Mouse (Mus musculus) cerebellum, adult 9-10 months (tissue): ENCODE data around the gene Tgfb1i1.

ENCODE experiments used
- DNase-seq: peaks from one replicate; pipeline ENCODE4 v3.0.0; 2022

Tgfb1i1 gene

DNA sequence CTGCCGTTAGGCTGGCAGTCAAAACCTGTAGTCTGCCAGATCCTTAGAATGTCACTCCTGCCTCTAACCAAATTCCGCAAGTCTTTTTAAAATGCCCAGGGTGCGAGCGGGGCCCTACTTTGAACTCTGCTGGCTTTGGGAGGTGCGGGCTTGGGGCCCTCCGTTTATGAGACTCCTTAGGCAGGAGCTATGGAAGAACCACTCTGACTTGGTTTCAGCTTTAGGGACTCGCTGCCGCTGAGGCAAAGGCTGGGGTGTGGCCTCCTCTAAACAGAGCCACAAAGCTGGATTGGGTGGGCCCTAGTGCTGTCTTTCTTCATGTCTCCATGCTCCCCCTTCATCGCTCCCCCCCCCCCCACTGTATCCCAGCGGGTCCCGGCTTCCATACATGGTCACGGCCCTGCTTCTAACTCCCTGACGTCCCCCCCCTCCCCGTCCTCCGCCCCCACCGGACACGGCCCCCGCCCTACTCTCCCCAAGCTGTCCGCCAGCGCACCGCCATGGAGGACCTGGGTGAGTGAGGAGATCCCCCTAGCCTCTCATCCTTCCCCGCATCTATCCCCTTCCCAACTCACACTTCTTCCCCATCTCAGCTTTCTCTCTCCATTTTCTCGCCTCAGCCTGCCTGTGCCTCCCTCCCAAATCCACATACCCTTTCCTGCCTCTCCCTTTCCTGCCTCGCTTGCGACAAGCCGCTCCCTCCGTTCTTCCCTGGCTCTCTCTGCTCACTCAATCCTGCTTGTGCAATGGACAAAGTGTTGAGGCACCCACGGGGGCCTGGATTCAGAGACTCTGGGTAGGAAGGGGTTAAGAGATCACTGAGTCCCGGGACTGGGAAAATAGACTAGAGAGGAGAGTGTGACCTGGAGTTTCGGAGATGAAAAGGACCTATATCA is at the start of gene Tgfb1i1:
Tgfb1i1 (plus strand) TSS at position 317 of the 896 bp plus-strand sequence.
- DNase-seq, result peak; percentile 62

DNA sequence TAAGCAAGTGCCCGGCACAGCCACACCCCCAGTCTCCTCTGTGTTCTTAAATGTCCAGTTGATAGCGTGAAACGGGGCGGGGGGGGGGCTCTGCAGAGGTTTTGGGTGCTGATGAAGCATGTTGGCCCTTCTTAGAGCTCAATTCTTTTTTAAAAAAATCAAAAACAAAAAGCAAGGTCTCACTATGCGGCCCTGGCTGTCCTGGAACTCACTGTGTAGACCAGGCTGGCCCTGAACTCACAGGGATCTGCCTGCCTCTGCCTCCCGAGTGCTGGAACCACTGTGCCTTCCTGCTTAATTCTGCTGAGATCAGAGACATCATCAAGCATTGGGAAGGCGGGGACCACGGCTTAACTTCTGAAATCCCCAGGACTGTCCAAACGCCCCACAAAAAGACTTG is 45.0 kb upstream of the Tgfb1i1 start:
- no peak for DNase-seq

DNA sequence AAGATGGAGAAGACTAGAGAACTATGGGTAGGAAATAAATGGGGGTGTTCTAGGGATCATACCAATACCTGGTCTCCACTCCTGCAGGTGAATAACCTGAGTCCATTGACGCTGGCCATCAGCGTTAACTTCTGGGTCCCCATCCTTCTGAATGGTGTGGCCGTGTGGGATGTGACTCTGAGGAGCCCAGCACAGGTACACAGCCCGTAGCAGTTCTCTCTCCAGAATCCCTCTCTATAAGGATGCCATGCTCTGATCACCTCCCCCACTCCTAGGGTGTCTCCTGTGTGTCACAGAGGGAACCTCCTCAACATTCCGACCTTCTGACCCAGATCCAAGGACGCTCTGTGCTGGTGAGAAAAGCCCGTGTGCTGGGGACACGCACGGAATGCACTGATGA is 43.5 kb upstream of the Tgfb1i1 start:
- no peak for DNase-seq

DNA sequence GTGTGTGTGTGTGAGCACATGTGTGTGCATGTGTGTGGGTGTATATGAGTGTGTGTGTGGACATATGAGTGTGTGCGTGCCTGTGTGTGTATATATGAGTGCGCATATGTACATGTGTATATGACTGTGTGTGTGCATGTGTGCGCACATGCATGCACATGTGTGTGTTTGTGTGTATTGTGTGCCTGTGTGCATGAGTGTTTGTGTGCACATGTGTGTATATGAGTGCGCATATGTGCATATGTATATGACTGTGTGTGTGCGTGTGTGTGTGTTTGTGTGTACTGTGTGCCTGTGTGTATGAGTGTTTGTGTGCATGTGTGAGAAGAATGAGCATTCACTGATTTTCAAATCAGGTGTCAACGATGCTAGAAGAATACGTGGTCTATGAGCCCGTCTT is 42.4 kb upstream of the Tgfb1i1 start:
- no peak for DNase-seq

DNA sequence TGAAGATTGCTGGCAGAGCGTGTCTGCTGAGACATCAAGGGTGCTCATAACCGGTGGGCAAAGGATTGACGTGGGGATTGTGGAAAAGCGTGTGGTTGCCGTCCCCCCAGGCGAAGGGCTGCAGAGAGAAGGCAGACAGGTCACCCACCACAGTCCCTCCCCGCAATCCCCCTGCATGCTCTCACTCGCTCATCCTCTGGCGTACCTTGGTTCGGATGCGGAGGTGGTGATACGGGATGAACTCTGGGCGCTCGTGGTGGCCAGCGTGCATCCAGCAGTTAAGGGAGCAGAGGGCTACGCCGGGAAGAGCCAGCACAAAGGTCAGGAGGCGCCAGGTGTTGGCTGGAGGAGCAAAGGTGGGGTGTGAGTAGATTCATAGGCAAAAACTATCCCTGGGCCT is 40.9 kb upstream of the Tgfb1i1 start:
- DNase-seq, result no peak

DNA sequence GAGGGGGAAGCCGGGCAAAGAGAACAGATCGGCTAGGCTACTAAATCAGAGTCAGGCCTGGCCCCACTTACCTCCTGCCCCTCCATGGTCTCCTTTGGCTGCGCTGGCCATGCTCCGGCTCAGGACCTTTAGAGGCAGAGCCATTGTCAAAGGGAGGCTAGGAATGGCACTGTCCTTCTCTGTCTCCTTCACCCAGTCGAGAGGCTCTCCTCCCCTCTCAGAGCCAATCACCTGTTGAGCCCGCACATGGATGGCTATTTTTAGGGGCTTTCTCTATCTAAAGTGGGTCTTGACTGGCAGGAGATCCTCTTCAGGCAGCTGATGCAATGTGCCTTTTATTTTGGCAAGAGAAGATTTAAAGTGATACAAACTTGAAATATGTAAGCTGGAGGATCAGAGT is 40.5 kb upstream of the Tgfb1i1 start, which contains the start of gene Cox6a2:
Cox6a2 (minus strand) TSS at position 236 of the 400 bp plus-strand sequence.
- no peak for DNase-seq

DNA sequence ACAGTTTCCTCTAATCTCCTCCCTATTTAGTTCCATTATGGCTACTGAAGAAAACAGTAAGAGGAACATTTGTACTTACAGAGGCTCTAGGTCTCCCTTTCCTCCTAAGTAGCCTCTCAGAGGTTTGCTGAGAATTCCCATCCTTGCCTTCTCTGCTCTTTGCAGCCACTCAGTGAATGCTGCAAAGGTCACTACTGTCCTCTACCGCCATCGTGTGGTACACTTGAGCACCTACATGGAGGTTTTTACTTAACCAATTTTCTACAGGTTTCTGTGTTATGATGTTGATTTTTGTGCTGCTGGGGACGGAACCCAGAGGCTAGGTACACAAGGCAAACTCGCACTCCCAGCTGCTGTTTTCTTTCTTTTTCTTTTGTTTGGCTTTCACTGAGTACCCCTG is 38.4 kb upstream of the Tgfb1i1 start:
- peak; percentile 68 for DNase-seq

DNA sequence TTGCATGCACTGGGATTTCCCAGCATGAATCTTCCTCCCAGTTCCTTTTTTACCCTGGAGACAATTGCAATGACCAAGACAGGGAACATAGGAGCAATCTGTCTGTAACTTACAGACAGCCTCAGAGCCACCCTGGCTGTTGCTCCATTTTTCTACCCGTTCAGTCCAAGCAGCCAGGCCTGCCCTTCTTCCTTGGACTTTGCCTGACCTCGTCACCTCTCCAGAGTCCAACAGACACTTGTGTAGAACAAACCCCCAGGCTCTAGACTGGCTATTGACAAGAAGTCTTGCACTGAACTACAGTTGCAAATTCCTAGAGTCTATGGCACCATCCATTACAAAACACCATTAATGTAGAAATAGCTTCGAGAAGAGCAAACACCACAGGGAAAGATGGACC is 36.8 kb upstream of the Tgfb1i1 start:
- no peak for DNase-seq

DNA sequence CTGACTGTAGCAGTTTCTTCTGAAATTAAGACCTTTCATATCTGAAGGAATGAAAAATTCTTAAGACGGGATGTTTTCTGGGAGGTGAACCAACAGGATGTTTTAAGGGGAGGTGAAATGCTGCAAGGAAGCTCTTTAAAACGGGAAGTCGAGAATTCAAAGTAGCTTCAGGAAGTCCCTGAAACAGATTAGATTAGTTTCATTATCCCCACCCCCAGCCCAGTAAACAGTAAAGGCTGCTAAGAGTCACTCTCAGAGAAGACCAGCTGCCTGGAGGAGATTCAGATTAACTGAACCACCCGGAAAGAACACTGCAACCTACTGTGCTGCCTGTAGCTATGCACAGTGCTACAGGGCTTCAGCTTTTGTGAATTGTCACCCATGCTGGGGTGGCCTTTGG is 26.7 kb upstream of the Tgfb1i1 start:
- no peak for DNase-seq

DNA sequence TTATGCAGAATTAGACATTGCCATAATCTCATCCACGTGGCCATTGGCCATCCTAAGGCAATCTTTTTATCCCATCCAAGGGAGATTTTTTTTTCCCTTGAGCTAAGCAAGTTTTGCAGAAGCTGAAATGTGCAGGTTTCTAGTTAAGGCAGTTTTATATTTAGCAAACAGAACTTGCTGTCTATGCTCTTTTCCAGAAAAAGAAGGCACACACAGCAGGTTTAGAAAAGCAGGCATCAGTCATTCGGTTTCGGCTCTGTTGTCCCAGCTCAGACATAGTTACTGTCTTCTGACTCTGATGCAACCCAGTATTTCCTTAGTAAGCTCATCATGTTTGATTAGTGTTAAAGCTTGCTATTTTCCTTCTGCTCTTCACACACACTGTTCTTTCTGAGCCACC is 25.7 kb upstream of the Tgfb1i1 start:
- no peak for DNase-seq

DNA sequence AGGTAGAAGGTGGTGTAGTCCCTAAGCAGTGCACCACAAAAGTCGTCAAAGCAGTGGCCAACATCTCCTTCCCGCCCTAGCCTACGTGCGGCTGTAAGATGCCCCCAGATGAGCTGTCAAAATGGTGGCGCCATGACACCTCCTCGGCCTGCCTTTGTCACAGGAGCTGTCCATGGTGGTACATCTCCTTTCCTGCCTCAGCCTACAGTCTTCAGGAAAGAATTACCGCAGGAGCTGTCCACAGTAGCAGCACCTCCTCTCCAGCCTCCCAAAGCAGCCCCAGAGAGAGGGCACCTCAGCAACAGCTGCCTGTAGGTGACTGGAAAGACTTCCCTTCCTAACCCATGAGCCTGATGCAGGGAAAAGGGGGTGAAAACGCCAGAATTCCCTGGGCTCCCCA is 14.9 kb upstream of the Tgfb1i1 start:
- DNase-seq, result no peak

DNA sequence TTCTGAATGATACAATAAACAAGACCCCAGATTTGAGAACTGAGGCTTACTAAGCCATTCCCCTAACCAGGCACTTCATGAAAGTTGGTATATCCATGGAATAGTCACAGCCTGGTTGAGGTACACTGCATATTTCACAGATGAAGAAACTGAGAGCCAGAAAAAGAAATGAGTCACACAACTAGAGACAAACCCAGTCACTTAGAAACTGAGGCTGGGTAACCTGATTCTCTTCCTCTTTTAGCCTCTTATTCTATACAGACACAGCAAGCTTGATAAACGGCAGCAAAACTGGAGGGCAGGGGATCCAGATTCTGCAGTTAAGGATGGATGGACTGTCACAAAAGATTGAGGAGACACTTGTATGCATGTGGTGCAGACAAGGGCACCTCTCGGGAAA is 11.8 kb upstream of the Tgfb1i1 start:
- DNase-seq, result peak; percentile 14

DNA sequence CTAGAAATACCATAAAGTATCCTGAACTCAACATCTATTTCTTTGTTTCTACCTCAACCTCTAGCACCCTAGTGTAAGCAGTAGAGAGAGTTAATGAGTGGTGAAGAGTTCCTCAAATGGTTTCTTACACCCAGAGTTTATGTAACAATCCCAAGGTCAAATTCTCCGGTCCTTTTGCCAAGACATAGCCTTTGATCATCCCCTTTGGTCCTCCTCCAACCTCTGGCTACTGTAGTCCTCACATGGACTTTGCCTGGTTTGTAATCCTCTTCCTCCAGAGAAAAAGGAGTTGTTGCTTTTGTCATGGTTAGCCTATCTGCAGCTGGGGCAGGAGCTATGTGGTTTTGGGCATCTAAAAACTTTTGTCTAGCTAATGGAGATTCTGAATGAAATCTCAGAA is 11.1 kb upstream of the Tgfb1i1 start:
- DNase-seq, result peak; percentile 29

DNA sequence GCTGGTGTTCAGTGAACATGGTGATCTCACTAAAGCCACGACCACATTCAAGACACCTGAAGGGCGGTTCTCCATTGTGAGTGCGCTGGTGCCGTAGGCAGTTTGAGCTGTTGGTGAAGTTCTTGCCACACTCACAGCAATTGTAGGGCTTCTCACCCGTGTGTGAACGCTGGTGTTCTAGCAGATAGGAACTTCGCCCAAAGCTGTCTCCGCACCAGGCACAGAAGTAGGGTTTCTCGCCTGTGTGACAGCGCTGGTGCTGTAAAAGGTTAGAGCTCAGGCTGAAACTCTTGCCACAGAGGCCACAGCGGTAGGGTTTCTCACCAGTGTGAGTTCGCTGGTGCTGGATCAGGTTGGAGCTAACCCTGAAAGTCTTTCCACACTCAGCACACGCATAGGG is 10.2 kb upstream of the Tgfb1i1 start:
- DNase-seq, result peak; percentile 54

DNA sequence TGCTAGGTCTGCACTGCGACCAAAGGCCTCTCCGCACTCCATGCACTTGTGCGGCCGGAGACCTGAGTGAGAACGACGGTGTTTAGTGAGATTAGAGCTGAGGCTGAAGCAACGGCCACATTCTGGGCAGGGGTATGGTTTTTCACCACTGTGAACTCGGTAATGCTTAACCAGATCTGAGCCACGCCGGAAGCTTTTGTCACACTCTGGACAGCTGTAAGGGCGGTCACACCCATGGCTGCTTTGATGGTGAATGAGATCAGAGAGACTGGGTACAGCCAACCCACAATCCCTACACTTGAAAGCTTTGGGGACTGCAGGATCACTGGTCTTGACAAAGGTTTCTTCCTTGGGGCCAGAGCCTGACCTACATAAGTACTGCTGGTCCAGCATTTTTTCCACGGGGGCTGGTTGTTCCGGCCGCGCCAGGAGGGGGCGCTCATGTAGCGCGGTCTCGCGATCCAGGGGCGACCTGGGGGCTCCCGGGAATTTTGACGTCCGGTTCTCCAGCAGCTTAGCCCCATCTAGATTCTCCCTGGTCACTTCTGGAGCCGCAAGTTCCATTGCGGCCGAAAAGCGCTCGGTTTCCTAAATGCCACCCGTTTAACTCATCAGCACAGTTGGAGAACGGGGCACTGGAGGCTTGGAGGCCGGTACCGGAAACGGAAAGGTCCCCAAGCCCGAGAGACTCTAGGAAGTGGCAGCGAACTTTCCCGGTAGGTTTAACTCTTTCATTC is 9.6 kb upstream of the Tgfb1i1 start, which contains the start of gene Armc5:
Armc5 (plus strand) TSS at position 487 of the 737 bp plus-strand sequence.
- DNase-seq, result peak; percentile 91

DNA sequence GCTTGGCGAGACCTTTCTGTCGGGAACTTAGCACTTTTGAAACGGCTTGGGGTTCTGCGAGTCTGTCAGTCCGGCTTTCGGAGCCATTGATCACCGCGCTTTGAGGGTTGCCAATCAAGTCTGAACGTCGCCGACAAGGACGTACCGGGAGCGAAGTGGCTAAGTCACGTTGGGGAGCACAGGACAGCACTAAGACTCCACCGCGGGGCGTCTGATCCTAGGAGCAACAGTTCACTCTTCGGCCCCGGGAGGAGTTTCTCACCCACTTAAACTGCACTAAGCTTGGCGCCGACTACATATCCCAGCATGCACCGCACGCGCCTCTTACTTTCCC is 9.1 kb upstream of the Tgfb1i1 start:
- DNase-seq, result no peak

DNA sequence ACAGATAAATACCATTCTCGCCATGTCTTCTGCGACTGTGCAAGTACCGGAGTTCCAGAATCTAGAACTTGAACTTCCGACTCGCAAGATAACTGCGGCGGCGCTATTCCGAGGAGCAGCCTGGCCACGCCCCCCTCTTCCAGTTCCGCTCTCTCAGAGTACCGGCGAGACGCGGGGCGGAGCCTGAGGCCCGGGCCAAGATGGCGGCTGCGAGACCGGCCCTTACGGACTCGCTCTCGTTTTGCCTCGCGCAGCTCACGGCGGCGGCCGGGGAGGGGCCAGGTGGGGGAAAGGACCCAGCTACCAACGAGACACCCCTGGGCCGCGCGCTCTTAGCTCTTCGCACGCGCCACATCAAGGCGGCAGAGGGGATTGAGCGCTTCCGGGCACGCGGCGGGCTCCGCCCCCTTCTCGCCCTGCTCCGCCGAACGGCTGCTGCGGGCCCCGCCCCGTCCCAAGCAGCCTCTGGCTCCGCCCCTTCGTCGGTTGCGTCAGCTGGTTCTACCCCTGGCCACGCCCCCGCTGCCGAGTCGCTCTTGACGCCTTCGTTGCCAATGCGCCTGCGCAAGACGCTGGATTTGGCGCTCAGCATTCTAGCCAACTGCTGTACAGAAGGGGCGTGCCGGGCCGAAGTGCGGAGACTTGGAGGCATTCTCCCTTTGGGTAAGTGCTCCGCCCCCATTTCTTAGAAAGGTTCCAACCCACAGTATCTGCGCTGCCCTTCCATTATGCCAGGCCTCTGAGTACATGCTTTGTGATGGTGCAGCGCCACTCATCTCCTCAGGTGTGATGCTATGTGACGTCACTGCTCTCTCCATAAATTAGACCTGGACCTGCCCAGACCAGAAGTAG is 8.5 kb upstream of the Tgfb1i1 start, which contains the start of gene 9130023H24Rik:
9130023H24Rik (minus strand) TSS at position 105 of the 852 bp plus-strand sequence.
- peak; percentile 99 for DNase-seq

DNA sequence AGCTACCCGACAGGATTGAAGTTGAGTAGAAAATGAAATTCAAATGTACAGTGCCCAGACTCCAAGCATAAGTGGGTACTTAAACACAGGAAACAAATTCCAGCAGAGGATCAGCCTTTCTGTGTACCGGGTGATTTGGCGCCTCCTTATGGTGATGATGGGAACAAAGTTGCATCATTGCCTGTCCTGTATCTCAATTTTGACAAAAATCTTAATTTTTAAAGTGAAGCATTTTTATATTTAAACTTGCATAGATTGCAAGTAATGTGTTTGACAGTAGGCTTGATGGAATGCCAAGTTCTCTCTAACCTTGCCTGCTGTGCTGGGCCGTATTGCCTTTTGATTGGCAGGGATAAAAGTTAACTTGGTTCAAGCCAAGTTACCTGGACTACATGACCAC is 7.6 kb upstream of the Tgfb1i1 start:
- peak; percentile 67 for DNase-seq

DNA sequence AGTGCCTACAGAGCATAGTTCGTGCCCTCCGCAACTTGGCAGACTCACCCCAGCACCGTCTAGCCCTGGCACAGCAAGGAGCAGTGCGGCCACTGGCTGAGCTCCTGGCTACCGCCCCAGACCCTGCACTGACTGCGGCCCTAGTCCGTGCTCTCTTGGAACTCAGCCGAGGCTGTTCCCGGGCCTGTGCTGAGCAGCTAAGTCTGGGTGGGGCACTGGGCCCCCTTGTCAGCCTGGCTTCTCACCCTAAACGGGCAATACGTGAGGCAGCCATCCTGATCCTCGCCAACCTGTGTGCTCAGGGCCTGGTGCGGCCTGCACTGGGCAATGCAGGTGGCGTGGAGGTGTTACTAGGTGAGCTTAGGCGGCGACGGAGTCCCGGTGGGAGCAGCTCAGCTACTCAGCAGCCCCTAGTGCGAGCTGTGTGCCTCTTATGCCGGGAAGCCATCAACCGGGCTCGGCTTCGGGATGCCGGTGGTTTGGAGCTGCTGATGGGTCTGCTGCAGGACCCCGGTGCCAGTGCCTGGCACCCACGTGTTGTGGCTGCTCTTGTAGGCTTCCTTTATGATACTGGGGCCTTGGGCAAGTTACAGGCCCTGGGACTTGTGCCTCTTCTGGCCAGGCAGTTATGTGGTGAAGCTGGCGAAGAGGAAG is 6.4 kb upstream of the Tgfb1i1 start:
- DNase-seq, result peak; percentile 59

DNA sequence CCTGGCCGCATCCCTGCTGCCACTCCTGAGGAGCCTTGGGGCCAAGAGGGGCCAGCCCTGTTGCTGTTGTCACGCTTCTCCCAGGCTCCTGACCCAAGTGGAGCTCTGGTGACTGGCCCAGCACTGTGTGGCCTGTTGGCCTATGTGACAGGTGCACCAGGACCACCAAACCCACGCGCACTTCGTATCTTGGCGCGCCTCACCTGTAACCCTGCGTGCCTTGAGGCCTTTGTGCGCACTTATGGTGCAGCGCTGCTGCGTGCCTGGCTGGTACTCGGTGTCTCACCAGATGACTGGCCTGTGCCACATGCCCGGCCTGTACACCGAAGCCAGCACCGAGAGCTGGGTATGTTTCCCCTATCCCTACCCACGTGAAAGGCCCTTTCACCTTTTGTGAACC is 4.3 kb upstream of the Tgfb1i1 start:
- DNase-seq, result peak; percentile 20

DNA sequence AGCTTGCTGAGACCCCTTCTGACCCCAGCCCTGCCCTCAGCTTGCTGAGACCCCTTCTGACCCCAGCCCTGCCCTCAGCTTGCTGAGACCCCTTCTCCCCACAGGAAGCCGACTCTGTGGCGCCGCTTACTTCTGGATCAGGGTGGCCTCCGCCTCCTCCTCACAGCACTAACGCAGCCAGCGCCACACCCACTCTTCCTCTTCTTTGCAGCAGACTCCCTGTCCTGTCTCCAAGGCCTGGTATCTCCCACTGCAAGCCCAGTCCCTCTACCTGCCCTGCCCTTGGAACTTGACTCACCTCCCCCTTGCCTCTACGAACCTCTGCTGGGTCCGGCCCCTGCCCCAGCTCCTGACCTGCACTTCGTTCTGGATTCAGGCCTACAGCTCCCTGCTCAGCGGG is 2.7 kb upstream of the Tgfb1i1 start:
- peak; percentile 17 for DNase-seq

DNA sequence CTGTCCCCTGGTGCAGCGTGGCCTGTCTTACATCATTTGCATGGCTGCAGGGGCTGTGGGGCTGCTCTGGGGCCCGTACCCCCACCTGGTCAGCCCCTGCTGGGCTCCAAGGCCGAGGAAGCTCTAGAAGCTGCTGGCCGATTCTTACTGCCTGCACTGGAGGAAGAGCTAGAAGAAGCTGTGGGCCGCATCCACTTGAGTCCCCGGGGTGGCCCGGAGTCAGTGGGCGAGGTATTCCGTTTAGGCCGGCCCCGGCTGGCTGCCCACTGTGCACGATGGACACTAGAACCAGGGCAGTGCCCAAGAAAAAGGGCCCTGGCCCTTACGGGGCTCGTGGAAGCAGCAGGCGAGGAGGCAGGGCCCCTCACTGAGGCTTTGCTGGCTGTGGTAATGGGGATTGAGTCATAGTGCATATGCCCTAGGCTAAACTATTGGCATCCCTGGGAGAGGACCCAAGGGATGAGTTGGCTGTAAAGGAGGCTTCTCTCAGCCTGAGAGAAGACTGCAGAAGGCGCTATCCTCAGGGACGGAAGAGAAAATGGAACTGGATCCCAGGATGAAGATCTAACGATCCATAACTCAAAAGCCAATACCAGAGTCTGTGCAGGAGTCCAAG is 2.1 kb upstream of the Tgfb1i1 start:
- peak; percentile 26 for DNase-seq
